Mouse (Mus musculus) testis, adult 2 months (tissue): Measurements from ENCODE around the gene Ocln. TPM values are rescaled to one million over a fixed set of nuclear protein-coding genes. Genes with fewer than 3 reads are reported as not detected.

Source experiments
- H3K27ac ChIP-seq: fragments of 200-500 bp; 2 replicates; pipeline ENCODE4 v1.5.1; 2012; ENCODE audit warnings: low read depth, low read length; ENCODE audit not compliant: control insufficient read depth, insufficient read depth
- H3K27me3 ChIP-seq: fragments of 200-500 bp; 2 replicates; pipeline ENCODE4 v1.6.1; 2012; ENCODE audit warnings: mild to moderate bottlenecking, low read length, moderate library complexity; ENCODE audit not compliant: control insufficient read depth, insufficient read depth
- H3K36me3 ChIP-seq: fragments of 200-500 bp; 2 replicates; pipeline ENCODE4 v1.6.1; 2012; ENCODE audit warnings: mild to moderate bottlenecking, low read length; ENCODE audit not compliant: control insufficient read depth, insufficient read depth
- H3K4me1 ChIP-seq: fragments of 200-500 bp; 2 replicates; pipeline ENCODE4 v1.6.1; 2012; ENCODE audit warnings: low read length; ENCODE audit not compliant: control insufficient read depth, insufficient read depth
- H3K4me3 ChIP-seq: fragments of 200-500 bp; 2 replicates; pipeline ENCODE4 v1.5.1; 2012; ENCODE audit warnings: low read depth, mild to moderate bottlenecking, low read length, moderate library complexity, mixed read lengths; ENCODE audit not compliant: control insufficient read depth
- CTCF ChIP-seq: fragments of 200-500 bp; IDR thresholded peaks from 2 replicates; pipeline ENCODE4 v1.5.1; 2012; ENCODE audit warnings: low read depth, mild to moderate bottlenecking, inconsistent platforms, low read length, moderate library complexity; ENCODE audit not compliant: control insufficient read depth, insufficient read depth, insufficient replicate concordance
- POLR2A ChIP-seq: fragments of 200-500 bp; IDR thresholded peaks from 2 replicates; pipeline ENCODE4 v1.6.1; 2012; ENCODE audit warnings: low read depth, mild to moderate bottlenecking, inconsistent platforms, low read length, moderate library complexity; ENCODE audit not compliant: control insufficient read depth
- polyA plus RNA-seq: library from polyadenylated mRNA; depleted of rRNA; stranded (reverse); fragments of >200 nt; gene quantifications from 2 replicates; pipeline ENCODE4 v1.2.3, GENCODE M21; 2012; rRNA removed

Ocln gene
- 1.9 and 3.0 TPM in 2 replicates for polyA plus RNA-seq

- Histone ChIP-seq H3K27ac (no peak within 1 kb of the TSS), H3K4me1 (peaks cover 3% of the 10 kb centered on the region; the same call in 1 of the 2 replicates), H3K36me3 (no peaks in the 10 kb centered on the region), H3K4me3 (peak within 1 kb of the TSS; percentile 64), H3K27me3 (no peaks in the 10 kb centered on the region)
- TF ChIP-seq CTCF (no peak), POLR2A (no peak)
These were observed at the start of gene Ocln for GRCm38 (mm10) chr13:100552369-100553041. Ocln (minus strand) TSS chr13:100552718.

- Histone ChIP-seq H3K4me3 (no peak overlapping the region), H3K36me3 (no peaks in the 10 kb centered on the region), H3K4me1 (no peaks in the 10 kb centered on the region), H3K27me3 (no peaks in the 10 kb centered on the region), H3K27ac (no peak overlapping the region)
- TF ChIP-seq POLR2A: no peak
- TF ChIP-seq CTCF: no peak
These were observed 48.5 kb upstream of the Ocln start for GRCm38 (mm10) chr13:100601034-100601433.

- no peak overlapping the region for H3K27ac ChIP-seq
- H3K27me3 ChIP-seq: no peaks in the 10 kb centered on the region
- no peaks in the 10 kb centered on the region for H3K36me3 ChIP-seq
- TF ChIP-seq CTCF: no peak
- H3K4me3 ChIP-seq: no peak overlapping the region
- H3K4me1 ChIP-seq: no peaks in the 10 kb centered on the region
These were observed 47.8 kb upstream of the Ocln start for GRCm38 (mm10) chr13:100600317-100600716.

- TF ChIP-seq POLR2A (no peak), CTCF (no peak)
- Histone ChIP-seq H3K4me3 (no peak overlapping the region), H3K27ac (no peak overlapping the region), H3K27me3 (no peaks in the 10 kb centered on the region), H3K36me3 (no peaks in the 10 kb centered on the region), H3K4me1 (no peaks in the 10 kb centered on the region)
These were observed 44.8 kb upstream of the Ocln start for GRCm38 (mm10) chr13:100597284-100597683.

GRCm38 (mm10) chr13:100595552-100595885 lies 43.0 kb upstream of the Ocln start:
- Histone ChIP-seq H3K36me3 (no peaks in the 10 kb centered on the region), H3K4me3 (no peak overlapping the region), H3K27ac (no peak overlapping the region), H3K4me1 (no peaks in the 10 kb centered on the region), H3K27me3 (no peaks in the 10 kb centered on the region)
- TF ChIP-seq CTCF: no peak
- no peak for TF ChIP-seq POLR2A

- TF ChIP-seq CTCF: no peak
- TF ChIP-seq POLR2A: no peak
- no peaks in the 10 kb centered on the region for H3K4me1 ChIP-seq
- no peaks in the 10 kb centered on the region for H3K36me3 ChIP-seq
These were observed 42.5 kb upstream of the Ocln start for GRCm38 (mm10) chr13:100594838-100595551.

GRCm38 (mm10) chr13:100594041-100594792 lies 41.7 kb upstream of the Ocln start:
- Histone ChIP-seq H3K4me3 (no peak overlapping the region), H3K27me3 (no peaks in the 10 kb centered on the region), H3K4me1 (no peaks in the 10 kb centered on the region), H3K36me3 (no peaks in the 10 kb centered on the region), H3K27ac (no peak overlapping the region)
- TF ChIP-seq CTCF: no peak
- TF ChIP-seq POLR2A: no peak

More at GRCm38 (mm10) chr13:100594838-100595551, 42.5 kb upstream of the Ocln start:
- no peak overlapping the region for H3K4me3 ChIP-seq
- H3K27ac ChIP-seq: no peak overlapping the region
- H3K27me3 ChIP-seq: no peaks in the 10 kb centered on the region
